Mouse (Mus musculus): Measurements from ENCODE around the gene Gmcl1. TPM values are rescaled to one million over a fixed set of nuclear protein-coding genes. Genes with fewer than 3 reads are reported as not detected.

The Gmcl1 gene
- 6.0 and 7.1 TPM in 2 replicates for polyA plus RNA-seq (2012; ENCODE audit: insufficient read depth, insufficient read length, missing spikeins)

- peak within 1 kb of the TSS; percentile 75 for H3K27ac ChIP-seq (replicated peaks; ENCODE audit: low read depth, low read length)
- no peaks in the 10 kb centered on the region for H3K4me1 ChIP-seq (ENCODE audit: control insufficient read depth, insufficient read depth, insufficient read length, low read length)
- H3K4me3 ChIP-seq (ENCODE audit: insufficient read depth, low read depth, low read length) = peak within 1 kb of the TSS; percentile 96
Observed at GRCm38 (mm10) chr6:86733183-86733876, at the start of gene Gmcl1. TSS of gene Gmcl1 (minus strand) at chr6:86733383.

- Histone ChIP-seq H3K4me3 (ENCODE audit: insufficient read depth, low read depth, low read length) (no peak overlapping the region), H3K27ac (replicated peaks; ENCODE audit: low read depth, low read length) (no peak overlapping the region)
Observed at GRCm38 (mm10) chr6:86782342-86782741, 49.2 kb upstream of the Gmcl1 start.

DNA sequence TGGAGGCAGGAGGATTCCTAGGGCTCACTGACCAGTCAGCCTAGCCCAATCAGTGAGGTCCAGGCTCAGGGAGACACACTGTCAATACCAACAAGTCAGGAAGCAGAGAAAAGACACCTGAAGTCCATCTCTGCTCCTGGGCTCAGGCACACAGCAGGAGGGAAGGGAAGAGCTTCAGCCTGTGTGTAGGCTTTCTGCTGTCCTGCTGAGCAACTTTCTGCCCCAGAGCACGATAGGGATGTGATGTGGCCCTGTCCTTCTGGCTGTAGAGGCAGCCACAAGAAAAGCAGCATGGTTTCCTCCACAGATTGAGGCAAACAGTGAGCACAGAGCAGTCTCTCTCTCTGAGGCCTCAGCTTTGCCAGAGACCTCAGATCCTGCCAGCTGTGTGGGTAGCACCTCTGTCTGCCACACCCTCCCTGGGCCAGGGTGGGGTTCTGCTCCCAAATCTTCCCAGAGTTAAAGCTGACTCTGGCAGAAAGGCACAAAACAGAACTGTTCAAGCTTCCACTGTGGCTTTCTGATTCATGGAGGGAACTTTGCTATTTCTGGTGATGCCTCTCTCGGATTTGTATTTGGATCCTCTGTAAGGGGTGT, 48.3 kb upstream of the Gmcl1 start:
- Histone ChIP-seq H3K4me3 (ENCODE audit: insufficient read depth, low read depth, low read length) (no peak overlapping the region), H3K4me1 (ENCODE audit: control insufficient read depth, insufficient read depth, insufficient read length, low read length) (peaks cover 3% of the 10 kb centered on the region; the same call in 1 of the 2 replicates), H3K27ac (replicated peaks; ENCODE audit: low read depth, low read length) (no peak overlapping the region)

More at GRCm38 (mm10) chr6:86782342-86782741, 49.2 kb upstream of the Gmcl1 start:
- peaks cover 3% of the 10 kb centered on the region; the same call in 1 of the 2 replicates for H3K4me1 ChIP-seq (ENCODE audit: control insufficient read depth, insufficient read depth, insufficient read length, low read length)

DNA sequence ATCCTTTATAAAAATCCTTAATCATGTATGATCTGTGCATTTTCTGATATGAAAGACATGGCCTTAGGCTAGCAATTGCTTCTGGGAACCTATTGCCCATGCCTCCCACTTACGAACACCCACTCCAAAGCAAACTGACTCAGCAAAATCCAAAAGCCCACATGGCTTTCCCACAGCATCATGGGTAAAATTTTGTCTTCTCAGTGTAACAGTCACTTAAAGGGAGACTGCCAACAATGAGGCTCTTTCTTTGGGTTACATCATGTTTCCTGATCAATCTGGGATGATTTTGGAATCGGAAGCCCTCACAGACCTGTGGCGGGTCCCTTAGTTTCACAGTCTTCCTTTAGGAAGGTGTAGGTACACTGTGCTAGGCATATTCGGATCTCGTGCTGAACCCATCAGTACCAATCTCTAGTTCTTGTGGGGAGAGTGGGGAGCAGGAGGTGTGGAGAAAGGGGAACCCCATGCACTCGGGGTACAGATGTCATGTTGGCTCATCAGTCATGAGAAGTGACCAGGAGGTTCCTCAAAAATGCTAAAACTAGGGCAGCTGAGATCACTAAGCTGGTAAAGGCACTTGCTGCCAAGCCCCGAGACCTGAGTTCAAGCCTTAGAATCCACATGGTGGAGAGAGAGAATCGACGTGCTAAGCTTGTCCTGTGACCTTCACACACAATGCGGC, 45.9 kb upstream of the Gmcl1 start:
- peaks cover 5% of the 10 kb centered on the region; the same call in 1 of the 2 replicates for H3K4me1 ChIP-seq (ENCODE audit: control insufficient read depth, insufficient read depth, insufficient read length, low read length)
- no peak overlapping the region for H3K27ac ChIP-seq (replicated peaks; ENCODE audit: low read depth, low read length)

DNA sequence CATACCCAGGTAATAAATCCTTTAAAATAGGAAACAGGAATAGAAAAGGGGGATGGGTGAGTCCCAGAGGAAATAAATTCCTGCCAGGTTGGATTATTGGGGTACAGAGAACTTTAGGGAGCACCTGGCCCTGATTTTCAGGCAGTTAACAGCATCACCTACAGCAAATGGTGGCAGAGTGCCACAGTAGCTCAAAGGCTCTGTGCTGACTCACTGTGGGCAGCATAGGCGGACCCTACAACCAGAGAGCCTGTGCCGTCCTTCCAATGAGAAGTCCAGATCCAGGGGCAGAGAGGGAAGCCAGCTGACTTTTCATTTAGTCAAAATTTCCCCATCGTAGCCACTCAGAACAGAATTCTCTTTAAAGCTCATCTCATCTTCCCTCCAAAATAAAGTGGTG, 44.0 kb upstream of the Gmcl1 start:
- H3K4me3 ChIP-seq (ENCODE audit: insufficient read depth, low read depth, low read length) = no peak overlapping the region
- no peak overlapping the region for H3K27ac ChIP-seq (replicated peaks; ENCODE audit: low read depth, low read length)

More for the DNA sequence above, 45.9 kb upstream of the Gmcl1 start:
- H3K4me3 ChIP-seq (ENCODE audit: insufficient read depth, low read depth, low read length) = no peak overlapping the region

GRCm38 (mm10) chr6:86776706-86777071, 43.5 kb upstream of the Gmcl1 start:
- no peak overlapping the region for H3K4me3 ChIP-seq (ENCODE audit: insufficient read depth, low read depth, low read length)
- H3K4me1 ChIP-seq (ENCODE audit: control insufficient read depth, insufficient read depth, insufficient read length, low read length) = peaks cover 5% of the 10 kb centered on the region; the same call in 1 of the 2 replicates
- no peak overlapping the region for H3K27ac ChIP-seq (replicated peaks; ENCODE audit: low read depth, low read length)

More for the DNA sequence above, 44.0 kb upstream of the Gmcl1 start:
- H3K4me1 ChIP-seq (ENCODE audit: control insufficient read depth, insufficient read depth, insufficient read length, low read length) = peaks cover 5% of the 10 kb centered on the region; the same call in 1 of the 2 replicates

DNA sequence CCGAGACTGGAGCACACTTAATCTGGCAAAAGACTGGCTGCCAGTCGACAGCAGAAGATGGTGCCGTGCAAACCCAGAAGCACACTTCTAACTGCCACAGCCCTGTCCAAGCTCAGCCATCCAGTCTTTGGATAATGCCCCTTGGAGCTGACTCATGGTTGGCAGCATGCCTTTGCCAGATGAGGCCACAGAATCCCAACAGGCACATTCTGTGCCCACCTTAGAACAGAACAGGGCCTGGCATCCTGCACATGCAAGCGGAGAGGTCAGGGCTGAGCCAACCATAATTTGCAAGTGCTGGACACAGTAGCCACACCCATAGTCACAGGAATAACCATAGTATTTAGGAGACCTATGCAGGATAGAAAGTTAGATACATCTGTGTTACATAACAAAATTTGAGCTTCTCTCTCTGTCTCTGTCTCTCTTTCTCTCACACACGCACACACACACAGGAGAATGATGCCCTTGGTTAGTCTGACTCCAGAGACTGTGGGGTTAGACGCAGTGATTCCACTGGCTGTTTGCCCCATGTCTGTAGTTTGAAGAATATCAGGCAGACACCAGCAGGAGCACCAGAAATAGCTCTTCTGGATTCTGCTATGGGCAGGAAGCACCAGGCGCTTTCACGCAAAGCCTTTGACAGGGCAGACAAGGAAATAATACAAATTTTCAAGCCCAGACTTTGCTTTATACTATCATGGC, 43.0 kb upstream of the Gmcl1 start:
- H3K27ac ChIP-seq (replicated peaks; ENCODE audit: low read depth, low read length) = no peak overlapping the region
- H3K4me1 ChIP-seq (ENCODE audit: control insufficient read depth, insufficient read depth, insufficient read length, low read length) = peaks cover 5% of the 10 kb centered on the region; the same call in 1 of the 2 replicates
- H3K4me3 ChIP-seq (ENCODE audit: insufficient read depth, low read depth, low read length) = no peak overlapping the region

GRCm38 (mm10) chr6:86774937-86775336, 41.8 kb upstream of the Gmcl1 start:
- peaks cover 5% of the 10 kb centered on the region; the same call in 1 of the 2 replicates for H3K4me1 ChIP-seq (ENCODE audit: control insufficient read depth, insufficient read depth, insufficient read length, low read length)
- no peak overlapping the region for H3K27ac ChIP-seq (replicated peaks; ENCODE audit: low read depth, low read length)
- H3K4me3 ChIP-seq (ENCODE audit: insufficient read depth, low read depth, low read length) = no peak overlapping the region

- peaks cover 5% of the 10 kb centered on the region; the same call in 1 of the 2 replicates for H3K4me1 ChIP-seq (ENCODE audit: control insufficient read depth, insufficient read depth, insufficient read length, low read length)
- H3K27ac ChIP-seq (replicated peaks; ENCODE audit: low read depth, low read length) = no peak overlapping the region
- no peak overlapping the region for H3K4me3 ChIP-seq (ENCODE audit: insufficient read depth, low read depth, low read length)
Observed at GRCm38 (mm10) chr6:86773830-86774229, 40.6 kb upstream of the Gmcl1 start.

GRCm38 (mm10) chr6:86772631-86773030, 39.4 kb upstream of the Gmcl1 start:
- Histone ChIP-seq H3K4me3 (ENCODE audit: insufficient read depth, low read depth, low read length) (no peak overlapping the region), H3K4me1 (ENCODE audit: control insufficient read depth, insufficient read depth, insufficient read length, low read length) (0 out of 2 replicates have a peak, but pooled peaks cover 2% of the 10 kb centered on the region), H3K27ac (replicated peaks; ENCODE audit: low read depth, low read length) (peak overlapping the region; percentile 77)

- no peaks in the 10 kb centered on the region for H3K4me1 ChIP-seq (ENCODE audit: control insufficient read depth, insufficient read depth, insufficient read length, low read length)
- H3K27ac ChIP-seq (replicated peaks; ENCODE audit: low read depth, low read length) = no peak overlapping the region
- no peak overlapping the region for H3K4me3 ChIP-seq (ENCODE audit: insufficient read depth, low read depth, low read length)
Observed at GRCm38 (mm10) chr6:86768938-86769337, 35.8 kb upstream of the Gmcl1 start.

DNA sequence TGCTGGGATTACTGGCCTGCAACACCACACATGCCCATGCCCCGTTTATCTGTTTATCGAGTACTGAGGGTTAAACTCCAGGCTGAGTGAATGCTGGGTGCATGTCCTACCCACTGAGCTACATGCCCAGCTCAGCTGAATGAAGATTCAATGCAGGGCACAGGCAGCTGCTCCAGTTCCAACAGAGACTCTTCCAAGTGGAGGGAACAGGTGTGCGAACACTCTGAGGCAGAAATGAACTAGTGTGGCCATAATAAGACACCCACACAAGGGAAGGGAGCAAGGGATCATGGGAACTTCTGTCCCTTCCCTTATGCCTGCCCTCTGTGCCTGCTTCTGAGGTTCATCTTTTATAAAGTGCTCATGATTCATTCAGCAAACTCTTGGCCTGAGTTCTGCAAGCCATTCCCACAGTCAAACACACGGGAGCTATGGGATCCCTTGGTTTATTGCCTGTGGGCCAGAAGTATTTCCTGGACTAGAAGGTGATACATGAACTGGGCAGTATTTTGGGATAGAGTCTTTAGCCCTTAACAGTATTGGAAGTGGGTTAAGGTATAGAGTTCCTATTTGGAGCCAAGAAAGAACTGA, 35.1 kb upstream of the Gmcl1 start:
- Histone ChIP-seq H3K27ac (replicated peaks; ENCODE audit: low read depth, low read length) (no peak overlapping the region), H3K4me3 (ENCODE audit: insufficient read depth, low read depth, low read length) (no peak overlapping the region), H3K4me1 (ENCODE audit: control insufficient read depth, insufficient read depth, insufficient read length, low read length) (no peaks in the 10 kb centered on the region)

DNA sequence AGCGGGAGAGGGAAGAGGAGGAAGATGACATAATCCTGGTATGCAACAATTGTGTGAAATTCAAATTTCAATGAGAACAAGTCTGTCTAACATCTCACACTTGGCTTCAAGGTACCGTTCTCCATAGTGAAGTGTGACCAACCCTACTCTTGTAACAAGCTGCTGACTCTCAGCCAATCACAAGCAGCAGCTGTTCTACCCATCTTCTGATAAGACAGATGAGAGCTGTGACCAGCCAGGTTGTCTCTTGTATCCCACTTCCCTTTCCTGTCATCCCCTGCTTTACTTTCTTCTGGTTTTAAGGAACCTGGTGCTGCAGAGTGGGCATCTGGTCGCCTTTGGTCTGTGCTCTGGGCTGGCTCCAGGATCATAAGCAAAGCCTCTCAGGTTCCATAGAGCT, 34.3 kb upstream of the Gmcl1 start:
- H3K4me1 ChIP-seq (ENCODE audit: control insufficient read depth, insufficient read depth, insufficient read length, low read length) = no peaks in the 10 kb centered on the region
- H3K4me3 ChIP-seq (ENCODE audit: insufficient read depth, low read depth, low read length) = no peak overlapping the region
- no peak overlapping the region for H3K27ac ChIP-seq (replicated peaks; ENCODE audit: low read depth, low read length)

- Histone ChIP-seq H3K4me3 (ENCODE audit: insufficient read depth, low read depth, low read length) (no peak overlapping the region), H3K27ac (replicated peaks; ENCODE audit: low read depth, low read length) (no peak overlapping the region), H3K4me1 (ENCODE audit: control insufficient read depth, insufficient read depth, insufficient read length, low read length) (no peaks in the 10 kb centered on the region)
Observed at GRCm38 (mm10) chr6:86765637-86766059, 32.5 kb upstream of the Gmcl1 start.

All from brown adipose tissue, adult 24 weeks (tissue).